Mouse (Mus musculus): ENCODE data around the gene Fam53b.
A peak's percentile ranks its signal among the peaks of the same experiment; 100 is the strongest.

Gene Fam53b

GRCm38 (mm10) chr7:132810879-132811278, 2.8 kb downstream of the Fam53b start:
- peak; percentile 89 for DNase-seq (ENCODE audit: low read depth)

GRCm38 (mm10) chr7:132810368-132810767, 3.3 kb downstream of the Fam53b start:
- no peak for DNase-seq (ENCODE audit: low read depth)

GRCm38 (mm10) chr7:132809721-132810120, 4.0 kb downstream of the Fam53b start:
- no peak for DNase-seq (ENCODE audit: low read depth)

- DNase-seq (ENCODE audit: low read depth): peak; percentile 63
Measured at GRCm38 (mm10) chr7:132808841-132809682, 4.6 kb downstream of the Fam53b start.

- no peak for DNase-seq (ENCODE audit: low read depth)
Measured at GRCm38 (mm10) chr7:132808051-132808796, 5.5 kb downstream of the Fam53b start.

- no peak for DNase-seq (ENCODE audit: low read depth)
Measured at GRCm38 (mm10) chr7:132806926-132807857, 6.5 kb downstream of the Fam53b start.

- no peak for DNase-seq (ENCODE audit: low read depth)
Measured at GRCm38 (mm10) chr7:132806286-132806685, 7.4 kb downstream of the Fam53b start.

GRCm38 (mm10) chr7:132804951-132805350, 8.7 kb downstream of the Fam53b start:
- no peak for DNase-seq (ENCODE audit: low read depth)

GRCm38 (mm10) chr7:132804461-132804860, 9.2 kb downstream of the Fam53b start:
- DNase-seq (ENCODE audit: low read depth): no peak

- peak; percentile 49 for DNase-seq (ENCODE audit: low read depth)
Measured at GRCm38 (mm10) chr7:132803962-132804361, 9.7 kb downstream of the Fam53b start.

GRCm38 (mm10) chr7:132803336-132803735, 10.3 kb downstream of the Fam53b start:
- DNase-seq (ENCODE audit: low read depth): no peak

GRCm38 (mm10) chr7:132802691-132803090, 11.0 kb downstream of the Fam53b start:
- DNase-seq (ENCODE audit: low read depth): no peak

GRCm38 (mm10) chr7:132802066-132802465, 11.6 kb downstream of the Fam53b start:
- no peak for DNase-seq (ENCODE audit: low read depth)

- DNase-seq (ENCODE audit: low read depth): peak; percentile 35
Measured at GRCm38 (mm10) chr7:132801509-132801908, 12.2 kb downstream of the Fam53b start.

GRCm38 (mm10) chr7:132800868-132801267, 12.8 kb downstream of the Fam53b start:
- no peak for DNase-seq (ENCODE audit: low read depth)

GRCm38 (mm10) chr7:132799119-132800016, 14.3 kb downstream of the Fam53b start:
- DNase-seq (ENCODE audit: low read depth): peak; percentile 82

GRCm38 (mm10) chr7:132795141-132795540, 18.5 kb downstream of the Fam53b start:
- DNase-seq (ENCODE audit: low read depth): no peak

GRCm38 (mm10) chr7:132793467-132793866, 20.2 kb downstream of the Fam53b start:
- DNase-seq (ENCODE audit: low read depth): no peak

GRCm38 (mm10) chr7:132790447-132791219, 23.1 kb downstream of the Fam53b start:
- no peak for DNase-seq (ENCODE audit: low read depth)

- DNase-seq (ENCODE audit: low read depth): no peak
Measured at GRCm38 (mm10) chr7:132788826-132789225, 24.9 kb downstream of the Fam53b start.

Data from 416B (cell line).